Mouse (Mus musculus) CH12.LX (cell line): Measurements from ENCODE around the gene Fdxr. TPM values are rescaled to one million over a fixed set of nuclear protein-coding genes. Genes with fewer than 3 reads are reported as not detected.

Source experiments
- DNase-seq: peaks from one replicate; pipeline ENCODE4 v3.0.0-alpha.2; 2013; ENCODE audit errors: extremely low read depth
- H3K27ac ChIP-seq: 2 replicates; pipeline ENCODE4 v1.5.1; 2012; ENCODE audit warnings: low read depth, mild to moderate bottlenecking, control low read depth, moderate library complexity; ENCODE audit not compliant: insufficient read depth
- H3K27me3 ChIP-seq: replicated peaks from 2 replicates; pipeline ENCODE3; 2012; ENCODE audit warnings: inconsistent platforms
- H3K36me3 ChIP-seq, 2 experiments: replicated peaks in 1 of 2; 2 replicates each; pipeline versions ENCODE3 to v1.6.1; 2012; ENCODE audit warnings: inconsistent platforms in 1 of 2, low read length in 1 of 2, mild to moderate bottlenecking in 1 of 2, mixed read lengths in 1 of 2, moderate library complexity in 1 of 2; ENCODE audit not compliant: control insufficient read depth in 1 of 2, insufficient read depth in 1 of 2
- H3K4me1 ChIP-seq, 2 experiments: 2 replicates each; pipeline ENCODE4 v1.6.1; 2012; ENCODE audit warnings: inconsistent platforms in 1 of 2, moderate library complexity in 1 of 2; ENCODE audit not compliant: insufficient read depth in 2 of 2, control insufficient read depth in 1 of 2
- H3K4me2 ChIP-seq: 2 replicates; pipeline ENCODE4 v1.6.1; 2012; ENCODE audit warnings: low read depth, mild to moderate bottlenecking, control low read depth; ENCODE audit not compliant: poor library complexity, insufficient read depth, severe bottlenecking
- H3K4me3 ChIP-seq, 3 experiments: fragments of 150-350 bp in 1 of 3; sonication (generic) in 1 of 3; replicated peaks in 1 of 3; 2 replicates each; pipeline versions ENCODE3 to v1.5.1; 2011 to 2012; ENCODE audit warnings: low read depth in 2 of 3, low read length in 2 of 3, mild to moderate bottlenecking in 2 of 3, moderate library complexity in 2 of 3, control low read depth in 1 of 3, improper control_type of control experiment in 1 of 3, inconsistent platforms in 1 of 3, mixed read lengths in 1 of 3; ENCODE audit not compliant: poor library complexity in 1 of 3
- H3K79me2 ChIP-seq: replicated peaks from 2 replicates; pipeline ENCODE4 v1.6.1; 2012; ENCODE audit warnings: mild to moderate bottlenecking, moderate library complexity; ENCODE audit not compliant: control insufficient read depth, poor library complexity, insufficient read depth, severe bottlenecking; ENCODE audit errors: extremely low read depth
- H3K9ac ChIP-seq: 2 replicates; pipeline ENCODE4 v1.6.1; 2012; ENCODE audit warnings: low read depth, mild to moderate bottlenecking, control low read depth, moderate library complexity; ENCODE audit not compliant: insufficient read depth
- H3K9me3 ChIP-seq: replicated peaks from 2 replicates; pipeline ENCODE3; 2012; ENCODE audit warnings: low read length, inconsistent platforms, mixed read lengths
- CHD1 ChIP-seq: IDR thresholded peaks from 2 replicates; pipeline ENCODE4 v1.6.1; 2012; ENCODE audit warnings: low read depth, low read length, improper control_type of control experiment, inconsistent platforms
- CTCF ChIP-seq, 2 experiments: IDR thresholded peaks in 1 of 2; conservative IDR thresholded peaks in 1 of 2; 2 replicates each; pipeline ENCODE4 v1.5.1; 2011 to 2012; ENCODE audit warnings: low read depth in 2 of 2, low read length in 2 of 2, improper control_type of control experiment in 1 of 2, inconsistent platforms in 1 of 2, mild to moderate bottlenecking in 1 of 2, moderate library complexity in 1 of 2
- ETS1 ChIP-seq: conservative IDR thresholded peaks from 2 replicates; pipeline ENCODE4 v1.6.1; 2012; ENCODE audit warnings: low read depth, mild to moderate bottlenecking, inconsistent platforms, low read length, improper control_type of control experiment, moderate library complexity
- HCFC1 ChIP-seq: IDR thresholded peaks from 2 replicates; pipeline ENCODE4 v1.6.1; 2012; ENCODE audit warnings: low read depth, mild to moderate bottlenecking, inconsistent platforms, low read length, improper control_type of control experiment
- JUND ChIP-seq: conservative IDR thresholded peaks from 2 replicates; pipeline ENCODE4 v1.6.1; 2011; ENCODE audit warnings: low read depth, low read length, improper control_type of control experiment
- KAT2A ChIP-seq: IDR thresholded peaks from 2 replicates; pipeline ENCODE4 v1.6.1; 2012; ENCODE audit warnings: low read length, improper control_type of control experiment, inconsistent platforms; ENCODE audit not compliant: insufficient replicate concordance
- MAX ChIP-seq: IDR thresholded peaks from 2 replicates; pipeline ENCODE4 v1.6.1; 2011; ENCODE audit warnings: low read length, improper control_type of control experiment
- MAZ ChIP-seq: IDR thresholded peaks from 2 replicates; pipeline ENCODE4 v1.6.1; 2012; ENCODE audit warnings: low read depth, mild to moderate bottlenecking, inconsistent platforms, low read length, improper control_type of control experiment, moderate library complexity
- MEF2A ChIP-seq: IDR thresholded peaks from 2 replicates; pipeline ENCODE4 v1.6.1; 2014; ENCODE audit warnings: low read depth, mild to moderate bottlenecking, inconsistent platforms, low read length, improper control_type of control experiment, borderline replicate concordance
- MXI1 ChIP-seq: IDR thresholded peaks from 2 replicates; pipeline ENCODE4 v1.6.1; 2011; ENCODE audit warnings: mild to moderate bottlenecking, low read depth, low read length, improper control_type of control experiment
- MYC ChIP-seq: IDR thresholded peaks from 2 replicates; pipeline ENCODE4 v1.6.1; 2011; ENCODE audit warnings: low read depth, mild to moderate bottlenecking, improper control_type of control experiment, low read length
- NRF1 ChIP-seq: IDR thresholded peaks from 2 replicates; pipeline ENCODE4 v1.6.1; 2014; ENCODE audit warnings: low read depth, mild to moderate bottlenecking, inconsistent platforms, low read length, improper control_type of control experiment, moderate library complexity
- PAX5 ChIP-seq: IDR thresholded peaks from 2 replicates; pipeline ENCODE4 v1.6.1; 2012; ENCODE audit warnings: low read length, inconsistent platforms, mixed read lengths
- SMC3 ChIP-seq: IDR thresholded peaks from 2 replicates; pipeline ENCODE4 v1.6.1; 2011; ENCODE audit warnings: low read depth, low read length, improper control_type of control experiment
- USF2 ChIP-seq: conservative IDR thresholded peaks from 2 replicates; pipeline ENCODE4 v1.6.1; 2011; ENCODE audit warnings: low read depth, low read length, improper control_type of control experiment
- ZMIZ1 ChIP-seq: IDR thresholded peaks from 2 replicates; pipeline ENCODE4 v1.6.1; 2012; ENCODE audit warnings: low read depth, mild to moderate bottlenecking, inconsistent platforms, low read length, improper control_type of control experiment
- ZNF384 ChIP-seq: IDR thresholded peaks from 2 replicates; pipeline ENCODE4 v1.6.1; 2012; ENCODE audit warnings: low read depth, low read length, improper control_type of control experiment, inconsistent platforms
- dilution Hi-C: fragments of 300-500 bp; cut with MboI; formaldehyde crosslinking; loops from 2 replicates; pipeline ENCODE4 v1.14.3; 2020; ENCODE audit warnings: low sequenced_read_pairs; ENCODE audit not compliant: extremely low pct_unique_long_range_greater_than_20kb, extremely low pct_ligation_motif_present
- in situ Hi-C: fragments of 300-500 bp; cut with MboI; formaldehyde crosslinking; loops from 3 replicates; pipeline ENCODE4 v1.14.3; 2019; ENCODE audit warnings: low sequenced_read_pairs, low pct_ligation_motif_present, low pct_unique_long_range_greater_than_20kb, mixed read lengths
- polyA plus RNA-seq: library from polyadenylated mRNA; unstranded; fragments of >175 nt; gene quantifications from 2 replicates; pipeline ENCODE4 v1.2.1, GENCODE M21; 2012; ENCODE audit warnings: low read depth; ENCODE audit not compliant: insufficient read length
- total RNA-seq, 2 experiments: library from RNA; depleted of rRNA; stranded (reverse); fragments of 300-350 nt in 1 of 2; fragments of >200 nt in 1 of 2; gene quantifications; 2 replicates each; pipeline ENCODE4 v1.2.3; 2012 to 2014

The Fdxr gene
- total and polyA plus RNA-seq, 3 experiments, result 43.8 to 63.3 (median 58.6) TPM

DNA sequence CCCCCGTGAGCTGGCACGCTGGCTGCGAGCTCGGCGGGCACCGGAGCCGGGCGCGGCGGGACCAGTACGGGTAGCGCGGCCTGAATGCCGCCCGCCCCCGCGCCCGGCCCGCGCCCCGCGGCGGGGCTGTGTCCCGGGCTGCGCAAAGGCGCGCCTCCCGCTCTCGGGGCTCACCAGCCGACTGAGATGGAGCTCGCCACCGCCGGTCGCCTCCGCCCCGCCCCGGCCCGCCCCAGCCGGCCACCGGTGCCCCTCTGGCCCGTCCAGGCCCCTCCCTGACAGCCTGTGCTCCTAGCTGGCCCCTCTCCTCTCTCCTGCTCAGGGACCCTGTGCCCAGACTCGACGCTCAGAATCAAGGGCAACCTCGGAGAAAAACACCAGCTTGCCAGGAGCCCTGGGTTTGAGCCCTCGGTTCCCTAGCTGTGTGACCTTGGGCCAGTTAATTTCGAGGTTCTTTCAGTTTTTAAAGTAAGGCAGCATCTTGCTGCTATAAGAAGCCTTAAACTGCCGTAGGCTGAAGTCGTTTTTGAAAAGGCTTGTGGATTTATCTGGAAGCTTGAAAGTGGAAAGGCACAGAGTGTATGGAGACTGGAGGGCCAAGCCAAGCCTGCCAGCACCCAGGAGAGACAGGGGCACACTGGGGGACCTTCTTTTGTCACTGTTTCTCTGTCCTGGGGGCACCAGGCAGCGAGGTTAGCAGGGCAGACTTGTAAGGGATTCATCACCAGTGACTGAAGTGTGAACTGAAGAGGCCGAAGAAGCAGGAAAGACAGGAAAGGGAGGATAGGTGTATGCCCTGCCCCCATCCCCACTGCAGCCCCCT lies 9.6 kb downstream of the Fdxr start, which contains the start of gene Grin2c:
Gene Grin2c (minus strand): TSS at position 183 of the 823 bp plus-strand sequence.
- H3K9me3 ChIP-seq, result no peaks in the 10 kb centered on the region
- peaks cover 3 to 9% of the 10 kb centered on the region in 2 experiments; a peak in 3 of 4 replicates for H3K4me1 ChIP-seq
- no peak within 1 kb of the TSS for H3K9ac ChIP-seq
- in situ Hi-C loops (no loop called here), dilution Hi-C loops (no loop called here)
- peaks cover 45 to 63% of the 10 kb centered on the region in 2 experiments for H3K36me3 ChIP-seq
- H3K4me2 ChIP-seq, result no peak within 1 kb of the TSS
- TF ChIP-seq MAZ (no peak), MAX (no peak), ETS1 (no peak), PAX5 (no peak), MYC (no peak), CHD1 (no peak), SMC3 (no peak), ZMIZ1 (no peak), HCFC1 (no peak), NRF1 (no peak), MEF2A (no peak), KAT2A (no peak), JUND (no peak), USF2 (no peak)
- TF ChIP-seq, all 38 proteins: peak for 0
- DNase-seq, result no peak
- peaks cover 4% of the 10 kb centered on the region for H3K27me3 ChIP-seq
- no peak within 1 kb of the TSS for H3K27ac ChIP-seq
- H3K79me2 ChIP-seq, result no peaks in the 10 kb centered on the region
- H3K4me3 ChIP-seq, result no peak within 1 kb of the TSS

DNA sequence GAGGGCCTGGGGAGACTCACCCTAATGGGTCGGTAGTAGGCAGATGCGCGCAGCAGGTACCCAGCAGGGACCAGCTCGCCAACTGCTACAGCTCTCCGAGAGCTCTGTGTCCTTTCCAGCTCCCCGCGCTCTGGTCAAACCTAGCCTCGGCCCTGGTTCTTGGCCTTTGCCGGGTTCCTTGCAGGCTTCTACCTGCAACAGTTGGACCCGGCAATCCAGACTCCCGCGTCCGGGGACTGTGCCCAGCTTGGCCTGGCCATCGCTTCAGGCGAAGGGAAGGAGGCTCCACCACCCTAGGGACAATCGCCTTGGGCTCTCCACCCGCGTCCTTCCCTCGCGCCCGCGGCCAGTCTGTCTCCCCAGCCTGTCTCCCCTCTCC lies 10.5 kb downstream of the Fdxr start:
- peaks cover 9% of the 10 kb centered on the region for H3K27me3 ChIP-seq
- no peaks in the 10 kb centered on the region for H3K79me2 ChIP-seq
- peaks cover 0 to 8% of the 10 kb centered on the region in 2 experiments; a peak in 2 of 4 replicates for H3K4me1 ChIP-seq
- DNase-seq, result no peak
- TF ChIP-seq ETS1 (no peak), ZNF384 (no peak), MXI1 (no peak), CHD1 (no peak), CTCF (conservative IDR thresholded peaks at IDR 0.05 in 1 of 2, IDR thresholded peaks at IDR 0.05 in 1 of 2; ENCODE audit: low read depth in 2 of 2, low read length in 2 of 2) (no peak)
- dilution Hi-C loops (no loop called here), in situ Hi-C loops (no loop called here)
- no peak overlapping the region for H3K4me2 ChIP-seq
- H3K36me3 ChIP-seq, result peaks cover 36 to 55% of the 10 kb centered on the region in 2 experiments
- H3K9ac ChIP-seq, result no peak overlapping the region
- H3K9me3 ChIP-seq, result no peaks in the 10 kb centered on the region
- no peak overlapping the region for H3K4me3 ChIP-seq
- H3K27ac ChIP-seq, result no peak overlapping the region
